ENCODE assay signal across 15 mouse cellular contexts in the genomic region with DNA sequence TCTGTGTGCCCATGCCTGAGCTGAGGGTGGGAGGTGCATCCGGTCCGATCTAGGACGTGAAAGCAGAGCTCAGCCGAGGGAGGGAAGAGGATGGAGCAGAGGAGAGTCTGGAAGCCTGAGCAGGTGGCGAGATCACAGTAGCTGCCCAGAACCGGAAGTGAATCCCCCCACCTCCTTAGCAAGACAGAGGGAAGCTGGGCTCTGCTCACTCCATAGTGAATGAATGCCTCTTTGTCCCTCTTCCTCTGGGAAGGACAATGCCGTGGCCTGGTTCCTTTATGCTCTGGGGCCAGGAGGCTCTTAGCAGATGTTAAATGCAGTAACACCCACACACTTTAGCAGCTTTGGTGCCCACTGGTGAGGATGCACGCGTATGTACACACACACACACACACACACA. TPM values are rescaled to one million over a fixed set of nuclear protein-coding genes. Genes with fewer than 3 reads are reported as not detected.
DNase-seq lines count a peak whose midpoint lies in the region; ATAC-seq and TF ChIP-seq lines count a peak whose summit lies in the region.
"Had no signal": no experiment of that assay in that cellular context is flagged by ENCODE, and none has a peak within 500 bp of the region (broad histone marks: within the 10 kb centered on the region; RNA-seq: fewer than 3 reads in every experiment).

No protein-coding gene starts in this region.

- no peak for TF ChIP-seq CTCF in layer of hippocampus, adult 2 months (conservative IDR thresholded peaks at IDR 0.05)
- TF ChIP-seq CTCF in forebrain, postnatal 0 days (IDR thresholded peaks at IDR 0.05; ENCODE audit: low read depth): no peak

- 0 out of 2 replicates have a peak overlapping the region, but pooled peaks have one; percentile 23 for H3K27ac ChIP-seq in layer of hippocampus, adult 2 months
- peak overlapping the region; percentile 29; the same call in 1 of the 2 replicates for H3K27ac ChIP-seq in forebrain, postnatal 0 days (ENCODE audit: low read depth, low read length)
- peak overlapping the region; percentile 72 for H3K27ac ChIP-seq in midbrain, embryonic 12.5 days (replicated peaks)
- H3K27ac ChIP-seq: liver, embryonic 15.5 days had no signal

- H3K4me3 ChIP-seq in layer of hippocampus, adult 2 months: no peak overlapping the region
- no peak overlapping the region for H3K4me3 ChIP-seq in forebrain, postnatal 0 days (ENCODE audit: low read depth, low read length)
- no peak overlapping the region for H3K4me3 ChIP-seq in midbrain, embryonic 12.5 days
- H3K4me3 ChIP-seq: liver, embryonic 15.5 days had no signal

- H3K27me3 ChIP-seq in forebrain, postnatal 0 days (ENCODE audit: insufficient read depth, low read length): no peaks in the 10 kb centered on the region
- H3K27me3 ChIP-seq in midbrain, embryonic 12.5 days: 0 out of 2 replicates have a peak, but pooled peaks cover 4% of the 10 kb centered on the region

- no peak for DNase-seq in layer of hippocampus, adult 2 months (ENCODE audit: low spot score in 2 of 2)
- no peak for DNase-seq in layer of hippocampus, postnatal 10 days (ENCODE audit: low spot score in 2 of 2)
- DNase-seq in forebrain, postnatal 0 days: no peak
- DNase-seq in retina, embryonic 14.5 days (ENCODE audit: low spot score): peak; percentile 70
- no peak for DNase-seq in adipocyte (ENCODE audit: low spot score)
- no peak for DNase-seq in kidney, postnatal 4 days
- no peak for DNase-seq in cerebellum, adult 11 months
- DNase-seq: adrenal gland, postnatal 25 days; B cell, adult 2 months; cerebellum, adult 8-10 months; heart, adult 11 months; heart, postnatal 36 days; spleen, adult 18-20 months had no signal

- H3K4me1 ChIP-seq in forebrain, postnatal 0 days (ENCODE audit: insufficient read depth): no peaks in the 10 kb centered on the region
- H3K4me1 ChIP-seq in midbrain, embryonic 12.5 days: peaks cover 15% of the 10 kb centered on the region
- H3K4me1 ChIP-seq: liver, embryonic 15.5 days had no signal

- peak; percentile 82 for ATAC-seq in forebrain, postnatal 0 days
- ATAC-seq in midbrain, embryonic 12.5 days (ENCODE audit: low FRiP score, low read depth): peak; percentile 86

- 0 out of 2 replicates have a peak, but pooled peaks cover 4% of the 10 kb centered on the region for H3K9me3 ChIP-seq in forebrain, postnatal 0 days (ENCODE audit: low read length)
- peaks cover 3% of the 10 kb centered on the region; the same call in 1 of the 2 replicates for H3K9me3 ChIP-seq in midbrain, embryonic 12.5 days
- H3K9me3 ChIP-seq: liver, embryonic 15.5 days had no signal

- 15% methylated on average over 9 of the region's 9 CpGs for WGBS in forebrain, postnatal 0 days
- 35% methylated on average over 9 of the region's 9 CpGs for WGBS in midbrain, embryonic 12.5 days

- H3K4me2 ChIP-seq in forebrain, postnatal 0 days (ENCODE audit: low read depth): no peak overlapping the region
- no peak overlapping the region for H3K4me2 ChIP-seq in midbrain, embryonic 12.5 days (replicated peaks)
- H3K4me2 ChIP-seq: liver, embryonic 15.5 days had no signal

- H3K9ac ChIP-seq in forebrain, postnatal 0 days: no peak overlapping the region
- H3K9ac ChIP-seq in midbrain, embryonic 12.5 days (replicated peaks): no peak overlapping the region
- H3K9ac ChIP-seq: liver, embryonic 15.5 days had no signal

- H3K36me3 ChIP-seq in forebrain, postnatal 0 days (ENCODE audit: insufficient read depth): no peaks in the 10 kb centered on the region
- H3K36me3 ChIP-seq in midbrain, embryonic 12.5 days: no peaks in the 10 kb centered on the region
- H3K36me3 ChIP-seq: liver, embryonic 15.5 days had no signal

RNA-seq across cellular contexts. Expression of a gene that starts 36.3 kb away (rescaled TPM):
- total RNA-seq in layer of hippocampus, adult 2 months (2021): 10 to 100 TPM; 18.7 to 21.3 TPM
- total RNA-seq in layer of hippocampus, postnatal 10 days (2021): 10 to 100 TPM; 18.8 to 22.1 TPM
- total RNA-seq in forebrain, postnatal 0 days (2014; rRNA removed): 30.5 and 34.9 TPM in 2 replicates
- 50.5 and 51.5 TPM in 2 replicates for polyA plus RNA-seq in forebrain, postnatal 0 days (2015; fragmentation: Nextera tagmentation; extraction: Ambion mirVana)
- 77.2 and 78.6 TPM in 2 replicates for polyA plus RNA-seq in midbrain, embryonic 12.5 days (2016; fragmentation: Nextera tagmentation; extraction: Ambion mirVana)
